Mouse (Mus musculus): ENCODE results near the gene Zfp850.
"Not testable (repeated sequence)": the region's sequence is repeated elsewhere in the genome, so short reads cannot be mapped to it uniquely, and the experiment has no call there.

DNA sequence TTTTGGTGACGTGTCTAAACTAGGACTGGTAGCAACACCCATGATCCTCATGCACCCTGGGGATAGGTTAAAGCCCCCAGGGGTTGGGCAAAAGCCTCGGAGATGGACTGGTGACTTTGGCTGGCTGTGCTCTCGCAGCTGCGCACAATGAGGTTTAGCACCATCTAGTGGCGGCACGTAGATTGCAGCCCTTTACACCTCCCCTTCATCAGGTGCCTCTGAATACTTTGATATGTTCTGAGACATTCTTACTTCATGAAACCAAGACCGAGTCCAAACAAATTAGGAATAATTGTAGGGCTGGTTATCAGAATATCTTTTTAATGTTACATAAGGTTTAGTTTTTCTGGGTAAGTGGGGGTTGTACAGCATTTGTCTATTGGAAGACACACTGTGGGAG lies 72.0 kb downstream of the Zfp850 start:
- TF ChIP-seq POLR2A (IDR thresholded peaks at IDR 0.05; ENCODE audit: borderline replicate concordance, control insufficient read depth, low read depth, low read length); CTCF (IDR thresholded peaks at IDR 0.05; ENCODE audit: control insufficient read depth, insufficient read depth, low read length): not testable (repeated sequence)

Data from bone marrow, adult 2 months (tissue).